Mouse (Mus musculus) heart, adult 18-20 months (tissue): ENCODE data around the gene Dnaja3. TPM values are rescaled to one million over a fixed set of nuclear protein-coding genes. Genes with fewer than 3 reads are reported as not detected.

Experiments
- DNase-seq, 2 experiments: peaks; one replicate each; pipeline ENCODE4 v3.0.0; 2021 to 2022; ENCODE audit warnings: mixed read lengths in 1 of 2
- long read RNA-seq, 2 experiments: library from polyadenylated mRNA; stranded (forward); transcript quantifications; one replicate each; pipeline ENCODE4 v2.0.0; 2021
- total RNA-seq, 2 experiments: library from RNA; stranded (reverse); gene quantifications; 2 replicates each; pipeline ENCODE4 v1.2.3; 2021

Dnaja3 gene
- 100 to 1,000 TPM; 152 to 155 TPM for total RNA-seq
- long read RNA-seq, experiment 1, transcript Dnaja3-202 (11 exons, 2,505 nt), result major isoform, 138 of 216 reads
- long read RNA-seq, experiment 1, transcript Dnaja3-201 (12 exons, 2,648 nt), result minor isoform, 53 of 216 reads
- long read RNA-seq, experiment 1, partial matches to known transcripts, result 7 of 216 reads
- long read RNA-seq, experiment 1, other reads (novel, unspliced or antisense), result 18 of 216 reads
- long read RNA-seq, experiment 2, transcript Dnaja3-201 (12 exons, 2,648 nt), result minor isoform, 11 of 100 reads
- long read RNA-seq, experiment 2, transcript Dnaja3-202 (11 exons, 2,505 nt), result major isoform, 76 of 100 reads
- long read RNA-seq, experiment 2, partial matches to known transcripts, result 10 of 100 reads
- long read RNA-seq, experiment 2, other reads (novel, unspliced or antisense), result 3 of 100 reads

GRCm38 (mm10) chr16:4639831-4640237 is at the start of gene Dnaja3, which contains the start of gene Vasn:
Gene Dnaja3, plus strand, starts transcription at chr16:4639989.
Gene Vasn, plus strand, starts transcription at chr16:4639941.
- peak; percentile 93 to 95 for DNase-seq

- no peak for DNase-seq
These were observed 49.6 kb upstream of the Dnaja3 start for GRCm38 (mm10) chr16:4590236-4590635.

- DNase-seq, result peak; percentile 66 to 76
These were observed 46.6 kb upstream of the Dnaja3 start for GRCm38 (mm10) chr16:4592909-4593875.

GRCm38 (mm10) chr16:4593971-4594813 is 45.6 kb upstream of the Dnaja3 start, which contains the start of gene Glis2:
Gene Glis2, plus strand, starts transcription at chr16:4594713.
- DNase-seq, result peak; percentile 71 to 76

GRCm38 (mm10) chr16:4594814-4595526 is 44.8 kb upstream of the Dnaja3 start:
- DNase-seq, result peak in 1 of 2 experiments; percentile 68

GRCm38 (mm10) chr16:4595527-4595963 is 44.2 kb upstream of the Dnaja3 start:
- peak; percentile 55 to 69 for DNase-seq

- no peak for DNase-seq
These were observed 43.6 kb upstream of the Dnaja3 start for GRCm38 (mm10) chr16:4596141-4596728.

- DNase-seq, result no peak
These were observed 43.0 kb upstream of the Dnaja3 start for GRCm38 (mm10) chr16:4596836-4597235.

- DNase-seq, result no peak
These were observed 42.5 kb upstream of the Dnaja3 start for GRCm38 (mm10) chr16:4597296-4597695.

- DNase-seq, result no peak
These were observed 41.7 kb upstream of the Dnaja3 start for GRCm38 (mm10) chr16:4598041-4598440.

GRCm38 (mm10) chr16:4598891-4599543 is 40.8 kb upstream of the Dnaja3 start:
- DNase-seq, result no peak

- no peak for DNase-seq
These were observed 40.2 kb upstream of the Dnaja3 start for GRCm38 (mm10) chr16:4599616-4600015.

GRCm38 (mm10) chr16:4600701-4601310 is 39.0 kb upstream of the Dnaja3 start:
- DNase-seq, result no peak

GRCm38 (mm10) chr16:4602189-4602588 is 37.6 kb upstream of the Dnaja3 start:
- no peak for DNase-seq

GRCm38 (mm10) chr16:4602766-4603452 is 36.9 kb upstream of the Dnaja3 start:
- DNase-seq, result no peak

GRCm38 (mm10) chr16:4603453-4603837 is 36.3 kb upstream of the Dnaja3 start:
- DNase-seq, result no peak

- no peak for DNase-seq
These were observed 35.4 kb upstream of the Dnaja3 start for GRCm38 (mm10) chr16:4604293-4604837.

GRCm38 (mm10) chr16:4605514-4606131 is 34.2 kb upstream of the Dnaja3 start:
- no peak for DNase-seq
